Comparison of ENCODE assay signal across 8 mouse cellular contexts in genomic region chr17:24848600-24849031, GRCm38 (mm10). TPM values are rescaled to one million over a fixed set of nuclear protein-coding genes. Genes with fewer than 3 reads are reported as not detected.
A peak's percentile ranks its signal among the peaks of the same experiment; 100 is the strongest.
DNase-seq lines count a peak whose midpoint lies in the region; ATAC-seq and TF ChIP-seq lines count a peak whose summit lies in the region.

No protein-coding gene starts in this region.

- peaks cover 19% of the 10 kb centered on the region for H3K79me2 ChIP-seq in C2C12 (ENCODE audit: control insufficient read depth, insufficient read depth)

- no peak for TF ChIP-seq CTCF in C2C12 (IDR thresholded peaks at IDR 0.05; ENCODE audit: control insufficient read depth, insufficient read depth, insufficient read length)
- no peak for TF ChIP-seq CTCF in bone marrow, adult 2 months (IDR thresholded peaks at IDR 0.05; ENCODE audit: control insufficient read depth, insufficient read depth, low read length)
- peak; percentile 14; the same call in 1 of the 2 replicates for TF ChIP-seq CTCF in liver, postnatal 0 days (IDR thresholded peaks at IDR 0.05; ENCODE audit: low read depth)

- H3K4me2 ChIP-seq in liver, postnatal 0 days (ENCODE audit: low read depth, low read length) = peak overlapping the region; percentile 84

- peak; percentile 68; the same call in 1 of the 2 replicates for TF ChIP-seq EP300 in liver, postnatal 0 days (IDR thresholded peaks at IDR 0.05; ENCODE audit: low read depth)

- no peak for ATAC-seq in liver, postnatal 0 days
- no peak for ATAC-seq in monocyte, adult 5-6 weeks (replicated peaks; ENCODE audit: insufficient number of reproducible peaks, low FRiP score, low TSS enrichment, poor library complexity, severe bottlenecking)

- no peaks in the 10 kb centered on the region for H3K27me3 ChIP-seq in C2C12 (ENCODE audit: control insufficient read depth, insufficient read depth, insufficient read length)
- H3K27me3 ChIP-seq in liver, postnatal 0 days (ENCODE audit: insufficient read depth, low read length) = no peaks in the 10 kb centered on the region

- H3K79me3 ChIP-seq in C2C12 (ENCODE audit: low read depth) = no peaks in the 10 kb centered on the region

- H3K4me1 ChIP-seq in bone marrow, adult 2 months (ENCODE audit: control insufficient read depth, insufficient read depth, low read length) = no peaks in the 10 kb centered on the region; the same call in 1 of the 2 replicates
- H3K4me1 ChIP-seq in liver, postnatal 0 days (ENCODE audit: insufficient read depth) = peaks cover 22% of the 10 kb centered on the region

- DNase-seq in induced T-regulatory cell, adult 2 months (ENCODE audit: low read depth) = peak; percentile 6
- peak; percentile 39 for DNase-seq in liver, postnatal 0 days
- DNase-seq in right cerebral cortex, adult 2 months (ENCODE audit: low spot score in 2 of 2) = no peak
- DNase-seq in left cerebral cortex, postnatal 25 days (ENCODE audit: low spot score in 2 of 2) = no peak
- DNase-seq in ovary, postnatal 36 days (ENCODE audit: low spot score) = no peak

- intact Hi-C loops in left cerebral cortex, postnatal 25 days (cut with DNase I) = no loop called here

- H3K27ac ChIP-seq in bone marrow, adult 2 months (ENCODE audit: control insufficient read depth, insufficient read depth, low read depth, low read length, poor library complexity) = peak overlapping the region; percentile 79
- peak overlapping the region; percentile 97 for H3K27ac ChIP-seq in liver, postnatal 0 days (ENCODE audit: low read depth)

- H3K36me3 ChIP-seq in C2C12 (ENCODE audit: control insufficient read depth, insufficient read depth) = no peaks in the 10 kb centered on the region
- peaks cover 11% of the 10 kb centered on the region for H3K36me3 ChIP-seq in liver, postnatal 0 days (replicated peaks; ENCODE audit: insufficient read depth, low read length)

- no peaks in the 10 kb centered on the region for H3K9me3 ChIP-seq in liver, postnatal 0 days (ENCODE audit: low read length)

- peak overlapping the region; percentile 56 for H3K4me3 ChIP-seq in C2C12 (ENCODE audit: insufficient read depth, poor library complexity, severe bottlenecking)
- H3K4me3 ChIP-seq in bone marrow, adult 2 months (replicated peaks; ENCODE audit: control insufficient read depth, low read depth, low read length) = peak overlapping the region; percentile 76
- H3K4me3 ChIP-seq in liver, postnatal 0 days (ENCODE audit: low read depth, low read length) = peak overlapping the region; percentile 95

- H3ac ChIP-seq in C2C12 (ENCODE audit: control insufficient read depth, insufficient read length, low read depth) = peak overlapping the region; percentile 43

- peak overlapping the region; percentile 89 for H3K9ac ChIP-seq in liver, postnatal 0 days (replicated peaks)

- TF ChIP-seq POLR2A in bone marrow, adult 2 months (IDR thresholded peaks at IDR 0.05; ENCODE audit: borderline replicate concordance, control insufficient read depth, low read depth, low read length) = no peak

TF ChIP-seq in C2C12, 6 proteins besides CTCF, POLR2A, EP300 and RAD21:
- TF ChIP-seq USF1 (IDR thresholded peaks at IDR 0.05; ENCODE audit: low read depth) = no peak
- TF ChIP-seq FOSL1 (IDR thresholded peaks at IDR 0.05; ENCODE audit: insufficient read depth, low read length, poor library complexity, severe bottlenecking) = no peak
- no peak for TF ChIP-seq MAX (IDR thresholded peaks at IDR 0.05)
- no peak for TF ChIP-seq MYOG (IDR thresholded peaks at IDR 0.05; ENCODE audit: control insufficient read depth, extremely low read depth, insufficient read length)
- no peak for TF ChIP-seq CEBPB (IDR thresholded peaks at IDR 0.05; ENCODE audit: low read depth)
- no peak for TF ChIP-seq MYOD1 (IDR thresholded peaks at IDR 0.05; ENCODE audit: control insufficient read depth, insufficient read length, low read depth)
TF ChIP-seq in C2C12: peak in this region for 0.

RNA-seq across cellular contexts. Expression of gene Fahd1, which starts 1.5 kb away (rescaled TPM):
- 5.5 TPM for polyA plus RNA-seq in C2C12 (2012; fragmentation: generic; extraction: Trizol)
- 51.5 and 67.1 TPM in 2 replicates for polyA plus RNA-seq in bone marrow, adult 2 months (2011; ENCODE audit: insufficient read depth, insufficient read length, low replicate concordance, missing spikeins)
- polyA plus RNA-seq in liver, postnatal 0 days (2015; fragmentation: Nextera tagmentation; extraction: Ambion mirVana) = 84.9 and 90.0 TPM in 2 replicates
- 3.2 to 6.6 TPM (median 4.8 TPM) in 3 replicates for total RNA-seq in monocyte, adult 5-6 weeks (2017)
- 10 to 100 TPM; 17.6 to 20.9 TPM for total RNA-seq in left cerebral cortex, postnatal 25 days (2021)

RNA-seq across cellular contexts. Expression of gene Hagh, which starts 8.7 kb away (rescaled TPM):
- polyA plus RNA-seq in C2C12 (2012; fragmentation: generic; extraction: Trizol) = 30.4 TPM
- polyA plus RNA-seq in bone marrow, adult 2 months (2011; ENCODE audit: insufficient read depth, insufficient read length, low replicate concordance, missing spikeins) = 92.4 and 146 TPM in 2 replicates
- polyA plus RNA-seq in liver, postnatal 0 days (2015; fragmentation: Nextera tagmentation; extraction: Ambion mirVana) = 233 and 241 TPM in 2 replicates
- 23.2 to 48.3 TPM (median 34.5 TPM) in 3 replicates for total RNA-seq in monocyte, adult 5-6 weeks (2017)
- total RNA-seq in left cerebral cortex, postnatal 25 days (2021) = 100 to 1,000 TPM; 133 to 141 TPM

RNA-seq across cellular contexts. Expression of gene Igfals, which starts 17.2 kb away (rescaled TPM):
- 0.06 TPM for polyA plus RNA-seq in C2C12 (2012; fragmentation: generic; extraction: Trizol)
- not detected in 2 replicates for polyA plus RNA-seq in bone marrow, adult 2 months (2011; ENCODE audit: insufficient read depth, insufficient read length, low replicate concordance, missing spikeins)
- polyA plus RNA-seq in liver, postnatal 0 days (2015; fragmentation: Nextera tagmentation; extraction: Ambion mirVana) = 28.0 and 32.4 TPM in 2 replicates
- total RNA-seq in monocyte, adult 5-6 weeks (2017) = 0.29 TPM in 1 of 3 replicates, not detected in the others
- total RNA-seq in left cerebral cortex, postnatal 25 days (2021) = not detected

RNA-seq across cellular contexts. Expression of gene Nubp2, which starts 37.5 kb away (rescaled TPM):
- polyA plus RNA-seq in C2C12 (2012; fragmentation: generic; extraction: Trizol) = 66.5 TPM
- polyA plus RNA-seq in bone marrow, adult 2 months (2011; ENCODE audit: insufficient read depth, insufficient read length, low replicate concordance, missing spikeins) = 34.2 and 45.6 TPM in 2 replicates
- 41.5 and 46.4 TPM in 2 replicates for polyA plus RNA-seq in liver, postnatal 0 days (2015; fragmentation: Nextera tagmentation; extraction: Ambion mirVana)
- total RNA-seq in monocyte, adult 5-6 weeks (2017) = 34.3 to 41.0 TPM (median 40.1 TPM) in 3 replicates
- total RNA-seq in left cerebral cortex, postnatal 25 days (2021) = 10 to 100 TPM; 32.7 to 33.6 TPM

RNA-seq across cellular contexts. Expression of gene Spsb3, which starts 37.8 kb away (rescaled TPM):
- 37.0 TPM for polyA plus RNA-seq in C2C12 (2012; fragmentation: generic; extraction: Trizol)
- polyA plus RNA-seq in bone marrow, adult 2 months (2011; ENCODE audit: insufficient read depth, insufficient read length, low replicate concordance, missing spikeins) = 37.8 and 47.2 TPM in 2 replicates
- 43.5 and 45.5 TPM in 2 replicates for polyA plus RNA-seq in liver, postnatal 0 days (2015; fragmentation: Nextera tagmentation; extraction: Ambion mirVana)
- total RNA-seq in monocyte, adult 5-6 weeks (2017) = 16.6 to 25.9 TPM (median 20.5 TPM) in 3 replicates
- 10 to 100 TPM; 57.9 to 58.0 TPM for total RNA-seq in left cerebral cortex, postnatal 25 days (2021)

Comparison
In these comparisons a context has a peak if more than half of its experiments do, and no peak if none do; other contexts are left out.
1. DNase-seq: peak in induced T-regulatory cell, adult 2 months (single experiment) and liver, postnatal 0 days (single experiment); none in right cerebral cortex, adult 2 months (0 of 2), left cerebral cortex, postnatal 25 days (0 of 2) and ovary, postnatal 36 days (single experiment).
2. RNA of gene Igfals, which starts 17.2 kb away (polyA plus RNA-seq): 28.0 to 32.4 TPM in liver, postnatal 0 days; not detected in bone marrow, adult 2 months and 0.06 TPM in C2C12 (single experiment); every median in the first group is over 10 times any median in the second.
3. Peak in every context shown above with its lines, with median percentiles within 50 percentile points of each other: H3K4me3 ChIP-seq.